Mouse (Mus musculus): ENCODE data around the gene Fscn3.

Gene Fscn3

DNA sequence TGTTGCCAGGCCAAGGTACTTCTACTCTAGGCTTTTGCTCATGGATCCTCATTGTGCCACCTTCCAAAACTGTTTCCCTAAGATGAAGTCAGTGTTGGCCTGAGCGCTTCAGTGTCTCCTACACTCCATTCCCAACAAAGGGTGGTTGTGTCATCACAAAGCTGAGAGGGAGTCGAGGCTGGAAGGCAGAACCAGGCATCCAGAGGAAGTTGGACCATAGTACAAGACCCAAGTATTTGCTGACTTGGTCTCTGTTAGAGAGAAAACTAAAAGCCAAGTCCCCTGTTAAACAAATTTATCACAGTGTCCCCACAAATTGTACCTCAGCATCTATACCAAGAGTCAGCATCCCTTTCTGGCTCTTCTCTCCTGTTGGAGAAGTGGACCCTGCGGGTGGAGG lies 701 bp downstream of the Fscn3 start, which contains the start of gene Gcc1:
Gcc1 (minus strand) TSS at position 101 of the 400 bp plus-strand sequence.
- DNase-seq (ENCODE audit: low spot score): no peak

DNA sequence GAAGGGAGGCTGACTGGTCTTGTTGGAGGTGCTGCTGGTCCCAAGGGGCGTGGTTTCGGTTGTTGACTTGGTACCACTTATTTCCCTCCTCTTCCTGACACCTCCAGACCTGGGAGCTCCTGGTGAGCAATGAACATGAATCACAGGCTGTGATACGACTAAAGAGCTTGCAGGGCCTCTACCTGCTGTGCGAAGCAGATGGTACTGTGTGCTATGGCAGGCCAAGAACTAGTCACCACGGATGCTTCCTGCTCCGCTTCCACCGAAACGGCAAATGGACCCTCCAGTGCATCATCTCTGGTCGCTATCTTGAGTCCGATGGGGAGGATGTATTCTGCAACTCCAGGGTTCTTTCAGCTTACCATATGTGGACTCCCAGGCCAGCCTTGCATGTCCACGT lies 2.3 kb downstream of the Fscn3 start:
- DNase-seq (ENCODE audit: low spot score): no peak

DNA sequence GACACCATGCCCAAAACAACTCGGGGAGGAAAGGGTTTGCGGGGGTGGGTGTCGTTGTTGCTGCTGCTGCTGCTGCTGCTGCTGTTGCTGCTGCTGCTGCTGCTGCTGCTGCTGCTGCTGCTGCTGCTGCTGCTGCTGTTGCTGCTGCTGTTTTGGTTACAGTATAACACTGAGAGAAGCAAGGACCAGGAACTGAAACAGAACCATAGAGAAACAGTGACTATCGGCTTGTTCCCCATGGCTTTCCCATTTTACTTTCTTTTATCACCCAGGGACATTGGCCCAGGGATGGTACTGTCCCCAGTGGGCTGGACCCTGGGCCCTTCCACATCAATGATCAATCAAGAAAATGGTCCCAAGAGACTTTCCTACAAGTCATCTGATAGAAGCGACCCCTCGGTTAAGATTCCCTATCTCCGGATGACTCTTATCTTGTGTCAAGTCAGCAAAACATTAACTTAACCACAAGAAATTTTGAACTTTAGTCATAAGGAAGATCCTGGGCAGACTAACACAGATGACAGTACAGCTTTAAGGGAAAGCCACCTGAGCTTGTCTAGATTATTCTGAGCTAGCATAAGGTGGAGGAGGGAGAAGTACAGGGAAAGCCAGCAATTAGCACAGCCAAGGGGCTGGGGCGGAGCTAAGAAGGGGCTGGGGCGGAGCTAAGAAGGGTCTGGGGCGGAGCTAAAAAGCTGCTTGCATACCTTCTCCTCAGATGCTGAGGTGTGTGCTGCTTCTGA lies 3.4 kb downstream of the Fscn3 start:
- DNase-seq (ENCODE audit: low spot score): no peak

DNA sequence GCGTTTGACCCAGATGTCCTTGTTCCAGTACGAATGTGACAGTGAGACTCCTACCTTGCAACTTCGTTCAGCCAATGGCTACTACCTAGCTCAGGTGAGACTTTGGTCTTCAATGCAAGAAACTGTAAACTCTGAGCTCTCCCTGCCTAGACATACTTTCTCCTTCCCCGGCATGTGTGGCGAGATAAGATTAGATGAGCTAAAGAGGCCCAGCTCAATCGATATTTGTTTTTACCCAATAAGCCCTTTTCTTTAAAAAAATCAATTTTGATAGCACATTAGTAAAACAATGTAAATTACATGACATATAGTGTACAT lies 3.9 kb downstream of the Fscn3 start:
- no peak for DNase-seq (ENCODE audit: low spot score)

DNA sequence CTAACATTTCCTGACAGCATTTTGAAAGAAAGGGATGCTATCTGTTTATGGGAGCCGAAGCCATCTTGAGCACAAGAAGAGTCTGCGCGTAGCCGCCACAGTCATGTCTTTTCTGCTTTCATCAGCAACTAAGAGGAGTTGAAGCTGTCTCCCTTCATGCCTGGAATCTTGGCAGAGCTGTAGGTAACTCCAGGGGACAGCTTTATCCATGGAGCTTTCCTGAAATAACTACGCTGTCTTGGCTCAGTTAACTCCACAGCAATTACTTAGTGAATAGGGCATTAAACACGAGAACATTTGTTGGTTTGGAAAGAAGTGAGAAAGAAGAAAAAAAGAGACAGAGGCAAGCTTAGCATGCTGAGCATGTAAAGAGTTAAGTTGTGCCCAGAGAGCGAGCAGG lies 20.3 kb downstream of the Fscn3 start:
- no peak for DNase-seq (ENCODE audit: low spot score)

DNA sequence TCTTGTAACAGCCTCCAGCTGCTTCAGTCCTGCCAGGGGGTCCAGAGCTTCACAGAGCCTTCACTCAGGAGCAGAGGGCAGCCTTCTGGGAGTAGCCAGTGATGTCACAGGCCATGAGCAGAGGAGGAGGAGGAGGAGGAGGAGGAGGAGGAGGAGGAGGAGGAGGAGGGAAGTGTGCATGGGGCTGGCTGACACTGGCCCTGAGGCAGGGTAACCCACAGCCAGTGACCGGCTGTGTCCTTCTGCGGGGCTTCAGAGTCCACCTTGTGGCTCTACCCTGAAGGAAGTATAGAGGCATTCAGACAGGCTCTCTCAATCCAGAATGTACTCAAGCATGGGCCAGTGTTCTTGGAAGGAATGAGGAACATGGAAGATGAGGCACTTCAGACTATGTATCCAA lies 21.7 kb downstream of the Fscn3 start, which contains the start of gene Pax4:
Pax4 (minus strand) TSS at position 101 of the 400 bp plus-strand sequence.
- DNase-seq (ENCODE audit: low spot score): no peak

DNA sequence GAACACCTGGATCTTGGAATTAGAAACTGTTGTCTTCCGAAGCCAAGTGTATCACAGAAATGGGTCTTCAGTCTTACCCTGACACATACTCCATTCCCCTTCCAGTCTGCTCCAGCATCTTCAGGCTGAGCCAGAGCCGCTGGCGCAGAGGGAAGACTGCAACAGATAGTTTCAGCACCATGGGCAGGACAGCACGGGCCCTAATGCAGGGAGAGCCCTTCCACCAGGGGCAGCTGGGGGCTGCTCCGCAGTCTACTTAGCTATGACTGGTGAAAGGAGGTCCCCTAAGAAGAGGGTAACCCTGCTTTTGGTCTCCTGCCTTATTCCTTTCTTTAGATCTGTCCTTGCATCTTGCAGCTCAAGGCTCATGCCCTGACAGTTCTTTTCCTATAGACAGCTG lies 22.9 kb downstream of the Fscn3 start:
- no peak for DNase-seq (ENCODE audit: low spot score)

DNA sequence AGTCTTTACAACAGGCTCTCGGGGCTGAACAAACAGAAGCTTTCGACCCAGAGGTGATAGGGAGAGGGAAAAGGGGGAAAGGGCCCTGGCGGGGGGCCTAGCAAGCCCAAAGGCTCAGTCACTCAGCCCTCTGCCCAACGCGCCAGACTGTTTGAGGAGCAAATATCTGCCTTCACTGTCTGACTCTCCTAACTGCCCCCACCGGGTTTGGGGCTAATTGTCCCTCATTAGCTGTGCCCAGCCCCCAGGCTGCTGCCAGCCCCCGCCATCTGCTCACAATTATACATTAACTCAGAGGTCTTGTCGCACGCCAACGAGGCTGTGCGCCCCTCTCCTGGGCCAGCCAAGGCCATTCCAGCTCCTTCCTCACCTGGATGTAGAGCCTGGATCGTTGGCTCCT lies 23.4 kb downstream of the Fscn3 start:
- no peak for DNase-seq (ENCODE audit: low spot score)

DNA sequence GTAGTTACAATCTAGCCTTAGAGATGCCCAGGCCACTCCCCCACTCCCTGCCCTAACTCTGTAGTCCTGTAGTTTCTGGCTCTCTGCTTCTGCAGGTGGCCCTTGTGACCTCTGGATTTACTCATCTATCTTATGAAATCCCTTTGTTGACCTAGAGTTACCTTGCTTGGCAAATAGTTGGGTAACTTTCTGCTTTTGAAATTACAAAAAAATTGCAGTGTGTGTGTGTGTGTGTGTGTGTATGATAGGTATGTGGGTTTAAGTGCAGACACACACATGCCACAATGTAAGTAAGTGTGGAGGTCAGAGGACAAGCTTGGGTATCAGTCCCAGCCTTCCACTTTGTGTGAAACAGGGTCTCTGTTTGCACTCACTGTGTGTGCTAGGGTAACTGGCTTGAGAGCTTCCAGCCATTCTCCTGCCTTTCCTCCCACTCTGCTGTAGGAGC lies 31.7 kb downstream of the Fscn3 start:
- DNase-seq (ENCODE audit: low spot score): no peak

DNA sequence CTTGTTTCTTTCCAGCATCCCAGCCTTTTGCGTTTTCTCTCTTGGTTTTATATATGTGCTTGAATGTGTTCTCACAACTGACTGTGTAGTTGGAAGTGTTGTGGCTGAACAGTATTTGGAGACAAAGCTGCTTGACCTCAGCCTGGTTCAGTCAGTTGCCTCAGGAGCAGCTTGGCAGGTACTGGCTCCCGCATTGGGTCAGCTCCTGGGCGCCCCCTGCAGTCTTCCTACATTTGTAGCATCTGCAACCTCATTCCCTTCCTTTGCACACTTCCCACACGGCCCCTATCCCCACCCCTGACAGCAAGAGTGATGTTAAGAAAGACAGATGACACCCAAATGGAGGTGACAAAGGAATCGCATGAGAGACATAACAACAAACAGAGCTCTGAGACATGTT lies 32.9 kb downstream of the Fscn3 start:
- DNase-seq (ENCODE audit: low spot score): no peak

DNA sequence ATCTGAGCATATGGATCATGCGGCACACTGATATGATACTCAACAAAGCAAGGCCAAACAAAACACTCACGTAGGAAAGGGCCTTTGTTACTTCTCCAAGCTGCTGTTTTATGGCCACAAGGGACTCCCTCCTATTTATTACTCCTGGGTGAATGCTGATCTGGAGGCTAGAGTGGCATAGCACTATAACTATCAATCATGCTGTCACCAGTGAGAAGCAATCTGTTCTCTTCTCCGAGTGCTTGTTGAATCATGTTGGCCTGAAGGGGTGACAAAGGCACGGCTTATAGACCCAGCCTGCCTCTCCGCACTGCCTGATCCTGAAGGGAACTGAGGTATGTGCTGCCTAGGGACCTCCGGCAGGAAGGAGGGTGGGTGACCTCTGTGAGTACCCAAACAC lies 37.0 kb downstream of the Fscn3 start:
- no peak for DNase-seq (ENCODE audit: low spot score)

DNA sequence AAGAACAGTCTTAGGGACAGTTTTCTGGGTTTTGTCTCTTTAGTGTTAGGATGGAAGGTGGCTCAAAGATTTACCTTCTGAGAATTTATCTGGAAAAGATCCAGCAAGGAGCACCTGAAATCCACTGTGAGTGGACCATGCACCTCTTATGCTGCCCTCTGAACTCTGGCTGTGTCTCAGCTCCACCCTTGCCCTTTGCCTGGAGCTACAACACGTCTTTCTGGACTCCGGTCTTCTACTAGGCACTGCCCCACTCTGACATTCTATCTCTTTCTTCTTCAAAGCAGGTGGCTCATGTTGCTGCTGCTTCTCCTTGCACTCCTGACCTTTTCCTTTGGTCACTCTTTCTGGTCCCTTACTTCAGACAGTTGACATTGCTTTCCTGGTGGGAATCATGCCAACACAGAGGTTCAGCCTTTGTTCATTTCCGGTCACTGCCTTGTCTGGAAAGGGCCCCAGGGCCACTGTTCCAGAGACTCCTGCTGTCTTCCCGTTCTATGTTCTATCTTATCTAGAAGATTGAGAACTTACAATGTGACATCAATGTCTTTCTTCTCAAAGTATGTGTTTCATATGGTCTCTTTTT lies 42.5 kb downstream of the Fscn3 start:
- no peak for DNase-seq (ENCODE audit: low spot score)

DNA sequence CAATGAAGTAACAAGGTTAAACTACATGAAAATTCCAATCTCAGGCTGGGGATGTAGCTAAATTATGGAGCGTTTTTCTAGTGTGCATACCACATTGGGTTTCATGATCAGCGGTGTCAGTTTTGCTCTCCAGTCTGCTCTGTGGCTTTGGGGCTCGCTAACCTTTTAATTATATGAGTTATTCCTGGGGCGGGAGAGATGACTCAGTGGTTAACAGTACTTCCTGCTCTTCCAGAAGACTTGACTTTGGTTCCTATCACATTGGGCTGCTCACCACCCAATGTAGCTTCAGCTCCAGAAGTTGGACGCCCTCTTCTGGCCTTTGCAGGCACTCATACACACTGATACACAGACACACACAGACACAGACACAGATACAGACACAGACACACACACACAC lies 43.0 kb downstream of the Fscn3 start:
- DNase-seq (ENCODE audit: low spot score): no peak

DNA sequence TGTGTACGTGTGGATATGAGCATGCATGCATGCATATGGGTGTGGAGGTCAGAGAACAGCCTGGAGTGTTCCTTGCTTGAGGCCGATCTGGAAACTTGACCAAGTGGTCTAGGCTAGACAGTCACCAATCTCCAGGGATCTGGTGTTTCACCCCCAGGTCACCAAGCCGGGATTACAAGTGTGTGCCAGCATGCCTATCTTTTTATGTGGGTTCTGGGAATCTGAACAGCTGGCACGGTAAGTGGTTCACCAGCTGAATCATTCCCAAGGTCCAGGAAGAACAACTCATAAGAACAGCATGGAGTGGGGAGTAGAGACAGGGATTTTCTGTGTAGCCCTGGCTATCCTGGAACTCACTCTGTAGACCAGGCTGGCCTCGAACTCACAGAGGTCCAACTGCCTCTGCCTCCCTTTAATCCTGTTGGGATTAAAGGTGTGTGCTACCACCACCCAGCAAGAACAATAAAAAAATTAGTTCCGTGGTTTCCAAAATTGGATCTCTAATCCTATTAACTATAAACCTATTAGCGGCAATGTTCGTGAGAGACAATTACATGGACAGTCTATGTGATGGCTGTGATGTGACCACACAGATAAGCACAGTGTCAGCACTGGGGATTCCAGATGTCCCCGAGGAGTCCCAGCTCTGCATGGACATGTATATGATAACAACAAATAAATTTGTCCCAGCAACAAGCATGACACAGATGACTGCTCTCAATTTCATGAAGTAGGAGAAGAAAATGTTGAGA lies 43.9 kb downstream of the Fscn3 start:
- DNase-seq (ENCODE audit: low spot score): no peak

DNA sequence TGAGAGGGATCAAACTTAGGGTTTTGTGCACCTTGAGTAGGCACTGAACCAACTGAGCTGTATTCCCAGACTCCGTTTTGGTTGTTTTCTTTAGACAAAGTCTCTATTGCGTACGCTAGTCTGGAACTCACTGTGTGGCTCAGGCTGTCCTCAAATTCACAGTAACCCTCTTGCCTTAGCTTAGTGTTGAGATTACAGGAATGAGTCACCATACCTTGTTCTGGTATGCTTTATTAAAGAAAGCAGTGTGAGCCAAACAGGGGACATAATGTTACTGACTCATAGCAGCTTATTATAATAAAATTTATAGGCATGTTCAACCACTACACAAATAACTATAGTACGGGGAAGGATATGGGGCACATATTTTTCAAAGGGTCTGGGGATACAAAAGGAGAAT lies 46.6 kb downstream of the Fscn3 start:
- DNase-seq (ENCODE audit: low spot score): no peak

DNA sequence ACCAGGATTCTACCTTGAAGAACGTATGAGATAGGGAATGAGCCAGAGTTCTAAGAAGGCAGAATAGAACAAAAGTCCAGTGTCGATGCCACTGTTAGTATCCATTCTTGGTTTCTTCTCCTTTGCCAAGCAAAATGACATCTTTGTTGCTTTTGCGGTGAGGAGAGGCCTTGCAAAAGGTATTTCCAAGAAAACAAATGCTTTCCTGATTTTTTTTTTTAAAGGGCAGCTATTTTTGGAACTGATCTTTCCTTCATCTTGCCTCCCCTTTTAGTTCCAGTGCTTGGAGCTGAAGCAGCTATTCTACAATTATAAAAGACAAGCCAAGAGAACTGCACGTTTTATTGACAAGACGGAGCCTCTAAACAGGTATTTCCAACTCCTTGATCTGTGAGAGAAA lies 47.2 kb downstream of the Fscn3 start, which contains the start of gene Snd1:
Snd1 (plus strand) TSS at position 301 of the 400 bp plus-strand sequence.
- no peak for DNase-seq (ENCODE audit: low spot score)

DNA sequence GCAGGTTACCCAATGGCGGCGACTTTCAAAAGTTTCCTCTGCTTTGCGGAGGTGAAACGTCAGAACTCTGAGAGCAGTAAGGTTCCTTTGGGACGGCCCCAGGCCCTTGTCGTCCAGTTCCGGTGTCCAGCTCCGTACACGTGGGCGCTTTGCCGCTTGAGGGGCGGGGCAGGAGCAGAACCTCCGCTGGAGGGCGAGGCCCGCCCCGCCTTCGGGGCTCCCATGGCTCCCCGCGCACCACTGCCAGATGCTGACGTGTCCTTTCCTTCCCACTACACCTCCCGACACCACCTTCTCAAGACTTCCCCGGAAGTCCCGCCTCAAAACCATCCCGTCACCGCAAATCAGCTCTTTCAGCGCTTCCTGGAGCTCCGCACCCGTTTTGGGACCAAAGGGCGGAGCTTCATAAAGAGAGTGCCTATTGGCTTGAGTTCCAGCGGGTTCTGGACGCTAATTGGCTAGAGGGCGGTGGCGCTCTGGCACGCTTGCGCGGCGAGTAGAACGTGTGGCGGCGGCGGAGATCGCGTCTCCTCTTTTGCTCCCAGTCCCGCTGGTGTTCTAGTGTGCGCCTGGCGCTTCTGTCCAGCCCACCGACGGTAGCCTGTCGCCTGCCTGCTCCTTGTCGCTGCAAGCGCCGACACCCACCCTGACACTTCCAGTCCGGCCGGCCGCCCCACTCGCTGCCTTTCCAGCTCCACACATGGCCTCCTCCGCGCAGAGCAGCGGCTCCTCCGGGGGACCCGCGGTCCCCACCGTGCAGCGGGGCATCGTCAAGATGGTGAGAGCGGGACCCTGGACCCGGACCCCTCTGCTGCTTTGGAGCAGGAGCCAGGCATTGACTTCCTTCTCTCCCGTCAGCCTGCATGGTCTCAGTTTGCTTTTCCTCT lies 52.5 kb downstream of the Fscn3 start:
- peak; percentile 96 for DNase-seq (ENCODE audit: low spot score)

DNA sequence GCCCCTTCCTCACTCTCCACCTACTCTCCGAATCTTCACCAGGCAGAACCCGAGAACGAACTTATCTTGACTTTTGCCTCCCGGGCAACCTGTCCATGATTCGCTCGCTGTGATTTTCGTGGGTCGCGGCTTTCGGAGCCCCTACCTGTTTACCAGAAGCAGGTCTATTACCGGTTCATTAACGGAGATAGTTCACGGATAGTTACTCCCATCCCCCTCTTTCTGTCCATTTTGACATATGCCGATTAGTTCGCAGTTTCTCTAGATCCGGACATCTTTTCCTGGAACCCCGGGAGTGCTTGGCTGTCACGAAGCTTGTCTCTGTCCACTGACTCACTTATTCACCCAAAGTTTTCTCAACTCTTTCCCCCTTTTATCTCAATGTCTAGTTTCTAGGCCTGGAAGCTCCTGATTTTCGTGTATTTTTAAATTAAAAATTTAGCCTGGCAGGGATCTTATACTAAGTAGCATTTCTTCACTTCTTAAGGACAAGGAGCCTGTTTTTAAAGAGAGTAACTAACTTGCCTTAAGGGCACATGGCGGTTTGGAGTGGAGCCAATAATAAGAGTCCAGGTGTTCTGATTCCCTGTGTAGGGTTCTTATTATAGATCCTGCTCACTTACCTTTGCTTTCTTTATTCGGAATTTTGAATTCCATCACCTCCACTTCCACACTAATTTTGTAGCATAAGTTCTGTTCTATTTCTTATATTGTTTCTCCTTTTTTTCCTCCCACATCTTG lies 53.3 kb downstream of the Fscn3 start:
- no peak for DNase-seq (ENCODE audit: low spot score)

DNA sequence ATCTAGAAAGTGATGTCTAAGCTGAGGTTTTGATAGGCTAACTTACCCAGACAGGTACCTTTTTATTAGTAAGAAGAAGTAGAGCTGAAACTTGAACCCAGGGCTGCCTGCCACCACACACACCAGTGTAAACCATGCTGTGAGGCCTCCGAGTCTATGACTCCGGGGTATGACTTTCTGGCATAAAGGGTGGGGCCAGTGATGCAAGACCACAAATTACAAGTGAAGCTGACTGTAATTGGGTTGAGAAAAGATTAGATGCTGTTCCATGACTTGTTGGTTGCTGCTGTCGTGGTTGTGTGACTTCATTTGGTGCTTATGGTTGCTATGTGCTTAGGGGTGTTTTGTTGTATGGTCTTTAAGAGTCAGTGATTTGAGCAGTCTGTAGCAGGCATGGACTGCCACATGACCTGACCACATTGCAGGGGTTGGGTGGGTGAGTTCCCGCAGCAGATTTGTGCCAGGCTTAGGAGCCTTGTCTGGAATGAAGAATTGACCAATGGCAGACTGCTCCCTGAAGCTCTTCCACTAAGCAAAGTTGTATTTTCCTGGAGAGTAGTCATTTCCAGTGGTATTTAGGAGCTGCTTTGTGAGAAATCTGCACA lies 55.2 kb downstream of the Fscn3 start:
- no peak for DNase-seq (ENCODE audit: low spot score)

DNA sequence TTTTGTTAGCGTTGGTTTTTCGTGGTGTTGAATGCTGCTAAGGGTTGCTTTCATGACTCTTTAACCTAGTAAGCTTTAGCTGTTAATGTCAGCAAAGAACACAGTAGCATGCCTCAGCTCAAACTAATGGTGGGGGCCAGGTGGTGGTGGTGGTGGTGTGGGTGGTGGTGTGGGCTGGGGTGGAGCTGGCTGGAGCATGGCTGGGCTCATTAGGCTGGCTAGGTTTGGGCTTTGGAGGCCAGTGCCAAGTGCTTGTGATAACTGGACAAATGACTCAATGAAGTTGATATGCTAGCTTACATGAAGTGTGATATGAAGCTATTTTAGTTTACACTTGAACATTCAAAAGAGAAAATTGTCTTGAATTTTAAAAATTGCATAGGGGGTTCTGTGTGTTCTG lies 58.4 kb downstream of the Fscn3 start:
- no peak for DNase-seq (ENCODE audit: low spot score)

DNA sequence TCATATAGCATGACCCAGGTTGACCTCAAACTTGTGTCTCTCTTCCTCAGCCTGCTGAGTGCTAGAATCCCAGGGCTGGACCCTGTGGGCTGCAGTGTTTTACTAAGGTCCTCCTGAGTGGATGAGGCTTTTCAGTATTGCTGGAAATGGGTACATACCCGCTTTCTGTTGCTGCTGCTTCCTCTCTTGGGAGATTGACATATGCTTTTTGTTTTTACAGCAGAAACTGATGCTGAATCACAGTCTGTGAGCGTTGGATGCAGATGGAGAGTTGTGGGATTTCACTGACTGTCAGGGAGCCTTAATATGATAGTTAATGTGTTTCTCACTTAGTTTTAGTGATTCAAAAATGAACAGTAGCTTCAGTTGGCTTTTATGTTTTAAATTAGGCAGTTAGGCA lies 58.9 kb downstream of the Fscn3 start:
- no peak for DNase-seq (ENCODE audit: low spot score)

All from urinary bladder, postnatal 10 days (tissue).